Mouse (Mus musculus) liver, embryonic 14.5 days (tissue): ENCODE results near the gene Bco1.

ENCODE experiments used
- CTCF ChIP-seq: IDR thresholded peaks from 2 replicates; pipeline ENCODE4 v1.5.1; 2016; ENCODE audit warnings: antibody characterized with exemption, low read depth, control low read depth
- EP300 ChIP-seq: IDR thresholded peaks from 2 replicates; pipeline ENCODE4 v1.6.1; 2016; ENCODE audit warnings: antibody characterized with exemption, low read depth

- no peak for TF ChIP-seq CTCF
- TF ChIP-seq EP300: no peak
These were observed 70.9 kb downstream of the Bco1 start for GRCm38 (mm10) chr8:117166515-117166914.
